Mouse (Mus musculus) lung, postnatal 0 days (tissue): Measurements from ENCODE around the gene Tnfaip8l1.

Source experiments
- CTCF ChIP-seq: IDR thresholded peaks from 2 replicates; pipeline ENCODE4 v1.5.1; 2016; ENCODE audit warnings: antibody characterized with exemption, mild to moderate bottlenecking
- EP300 ChIP-seq: IDR thresholded peaks from 2 replicates; pipeline ENCODE4 v1.6.1; 2016; ENCODE audit warnings: antibody characterized with exemption, mild to moderate bottlenecking, control low read depth

DNA sequence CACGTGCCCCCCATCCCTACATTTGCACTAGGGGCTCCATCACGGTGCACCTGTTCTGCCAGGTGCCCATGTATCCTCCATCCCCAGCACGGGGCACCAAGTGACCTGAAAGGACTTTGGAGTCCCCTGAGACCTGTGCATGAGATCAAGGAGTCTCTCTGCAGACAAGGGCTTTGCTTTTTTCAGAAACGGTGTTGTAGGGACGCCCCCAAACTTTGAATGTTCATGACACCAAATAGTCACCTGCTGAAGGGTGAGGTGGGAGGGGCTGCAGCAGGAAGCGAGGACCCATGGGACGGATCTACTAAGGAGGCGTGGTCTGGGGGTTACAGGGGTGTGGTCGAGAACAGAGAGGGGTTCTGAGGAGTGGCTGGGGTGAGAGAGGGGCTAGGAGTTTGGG lies 14.0 kb upstream of the Tnfaip8l1 start:
- TF ChIP-seq CTCF: no peak
- no peak for TF ChIP-seq EP300
